Mouse (Mus musculus) bone marrow, adult 2 months (tissue): ENCODE measurements around the gene Rai14. TPM values are rescaled to one million over a fixed set of nuclear protein-coding genes. Genes with fewer than 3 reads are reported as not detected.
A peak's percentile ranks its signal among the peaks of the same experiment; 100 is the strongest.

Experiments
- H3K27ac ChIP-seq: fragments of 200-500 bp; 2 replicates; pipeline ENCODE4 v1.5.1; 2012; ENCODE audit warnings: low read depth, mild to moderate bottlenecking, control low read depth, inconsistent platforms, low read length; ENCODE audit not compliant: control insufficient read depth, poor library complexity, insufficient read depth
- H3K4me1 ChIP-seq: fragments of 200-500 bp; 2 replicates; pipeline ENCODE4 v1.6.1; 2011; ENCODE audit warnings: low read length; ENCODE audit not compliant: control insufficient read depth, insufficient read depth
- H3K4me3 ChIP-seq: fragments of 200-500 bp; replicated peaks from 2 replicates; pipeline ENCODE3; 2011; ENCODE audit warnings: mild to moderate bottlenecking, low read depth, low read length, control low read depth; ENCODE audit not compliant: control insufficient read depth
- CTCF ChIP-seq: fragments of 200-500 bp; IDR thresholded peaks from 2 replicates; pipeline ENCODE4 v1.5.1; 2011; ENCODE audit warnings: low read length, control low read depth; ENCODE audit not compliant: control insufficient read depth, insufficient read depth
- POLR2A ChIP-seq: fragments of 200-500 bp; IDR thresholded peaks from 2 replicates; pipeline ENCODE4 v1.6.1; 2011; ENCODE audit warnings: low read depth, mild to moderate bottlenecking, control low read depth, low read length, borderline replicate concordance; ENCODE audit not compliant: control insufficient read depth
- WGBS: fragments of 180-500 bp; shearing (Covaris S2); methylation state at CpG from one replicate; pipeline ENCODE4 v1.1.7; 2018; 5-methylcytosine and 5-hydroxymethylcytosine counted together
- polyA plus RNA-seq: library from polyadenylated mRNA; stranded (reverse); fragments of >200 nt; gene quantifications from 2 replicates; pipeline ENCODE4 v1.2.4, GENCODE M21; 2011; ENCODE audit warnings: low replicate concordance; ENCODE audit not compliant: missing spikeins, insufficient read depth, insufficient read length

Rai14 gene
- polyA plus RNA-seq, 1 experiment: 11.1 TPM

DNA sequence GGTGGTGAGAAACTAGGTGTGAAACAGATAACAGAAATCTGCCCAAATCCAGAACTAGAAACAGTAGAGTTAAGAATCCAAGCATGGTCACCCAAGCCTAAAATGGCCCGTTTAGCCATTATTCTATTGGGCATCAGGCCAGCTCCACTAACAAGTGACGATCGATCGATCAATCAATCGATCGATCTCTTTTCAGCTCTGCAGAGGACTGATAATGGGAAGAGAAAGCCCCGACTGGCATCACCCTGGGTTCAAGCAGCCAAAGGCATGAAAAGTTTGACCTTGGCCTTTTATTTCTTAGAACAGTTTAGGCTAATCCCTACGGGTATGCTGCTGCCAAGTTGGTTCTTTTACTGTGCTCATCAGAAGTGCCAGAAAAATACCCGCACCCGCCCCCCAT is 4.3 kb upstream of the Rai14 start:
- TF ChIP-seq POLR2A: no peak
- no peak for TF ChIP-seq CTCF
- no peaks in the 10 kb centered on the region for H3K4me1 ChIP-seq
- 86% methylated on average over 10 of the region's 10 CpGs for WGBS
- H3K4me3 ChIP-seq: no peak overlapping the region
- no peak overlapping the region for H3K27ac ChIP-seq

- TF ChIP-seq CTCF: no peak
- no peak for TF ChIP-seq POLR2A
- 97% methylated on average over 1 of the region's 1 CpGs for WGBS
- Histone ChIP-seq H3K27ac (no peak overlapping the region), H3K4me1 (no peaks in the 10 kb centered on the region), H3K4me3 (no peak overlapping the region)
Measured at GRCm38 (mm10) chr15:10717284-10717683, 2.9 kb upstream of the Rai14 start.

DNA sequence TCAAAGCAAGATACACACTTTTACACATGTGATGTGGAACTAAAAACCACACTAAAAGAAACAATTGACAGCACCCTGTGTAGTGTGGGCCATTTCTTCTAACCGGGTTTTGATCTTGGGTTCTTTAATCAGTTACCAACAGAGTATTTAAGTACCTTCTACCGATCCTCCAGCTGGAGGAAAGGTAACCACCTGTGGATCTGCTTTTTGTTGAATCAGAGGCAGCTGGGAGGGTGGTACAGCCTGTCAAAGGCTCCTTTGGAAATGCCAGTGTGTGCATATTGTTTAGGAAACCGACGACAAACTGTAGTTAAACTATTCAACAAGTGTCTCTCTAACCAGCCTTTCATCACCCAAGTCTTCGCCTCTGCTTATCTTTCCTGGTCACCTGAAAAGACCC is 1.5 kb upstream of the Rai14 start:
- 82% methylated on average over 5 of the region's 5 CpGs for WGBS
- no peak overlapping the region for H3K4me3 ChIP-seq
- no peak for TF ChIP-seq POLR2A
- no peak for TF ChIP-seq CTCF
- H3K4me1 ChIP-seq: no peaks in the 10 kb centered on the region
- H3K27ac ChIP-seq: no peak overlapping the region

DNA sequence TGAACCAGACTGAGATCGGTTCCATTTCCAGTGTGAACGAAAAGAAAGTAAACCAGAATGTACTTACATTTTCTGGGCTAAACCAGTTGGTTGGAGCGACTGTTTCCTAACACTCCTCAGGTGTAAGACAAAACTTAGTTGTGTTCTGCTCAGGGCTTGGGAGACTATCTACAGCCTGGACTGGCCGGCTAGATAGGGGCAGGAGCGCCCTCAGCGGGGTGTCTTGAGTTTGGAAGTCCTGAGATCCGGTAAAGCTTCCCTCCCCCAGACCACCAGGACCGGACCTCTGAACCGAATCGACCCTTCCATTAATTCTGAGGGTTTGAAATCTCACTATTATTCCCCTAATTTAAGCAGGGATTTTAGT is 698 bp upstream of the Rai14 start:
- 5% methylated on average over 10 of the region's 10 CpGs for WGBS
- Histone ChIP-seq H3K27ac (no peak overlapping the region), H3K4me3 (no peak overlapping the region), H3K4me1 (no peaks in the 10 kb centered on the region)
- TF ChIP-seq CTCF (no peak), POLR2A (no peak)

GRCm38 (mm10) chr15:10713626-10714316 is 653 bp downstream of the Rai14 start:
- Histone ChIP-seq H3K4me3 (peak overlapping the region; percentile 63), H3K4me1 (no peaks in the 10 kb centered on the region), H3K27ac (0 out of 2 replicates have a peak overlapping the region, but pooled peaks have one; percentile 41)
- TF ChIP-seq POLR2A (no peak), CTCF (no peak)
- WGBS: 2% methylated on average over 35 of the region's 35 CpGs

DNA sequence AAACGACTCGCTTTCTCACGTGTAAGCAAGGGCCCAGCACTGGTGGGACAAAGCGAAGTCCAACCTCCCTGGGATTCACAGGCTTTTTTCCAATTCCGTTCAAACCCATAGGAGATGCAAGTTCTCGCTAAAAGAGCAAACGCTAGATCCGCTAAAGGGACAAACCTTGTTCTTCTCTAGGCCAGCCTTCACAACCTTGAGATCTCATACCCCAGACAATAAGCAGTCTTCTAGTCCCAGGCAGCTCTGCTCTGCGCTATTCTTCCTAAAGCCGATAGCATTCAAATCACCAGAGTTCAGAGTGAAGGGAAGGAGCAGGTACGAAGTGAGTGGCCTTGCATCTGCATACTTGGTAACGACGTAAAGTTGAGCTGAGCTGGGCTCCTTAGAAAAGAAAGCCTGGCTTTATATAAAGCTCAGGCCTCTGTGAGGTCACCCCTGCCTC is 1.2 kb downstream of the Rai14 start:
- no peak for TF ChIP-seq CTCF
- TF ChIP-seq POLR2A: no peak
- no peak overlapping the region for H3K27ac ChIP-seq
- no peak overlapping the region for H3K4me3 ChIP-seq
- WGBS: 68% methylated on average over 13 of the region's 13 CpGs
- no peaks in the 10 kb centered on the region for H3K4me1 ChIP-seq

GRCm38 (mm10) chr15:10712288-10712687 is 2.1 kb downstream of the Rai14 start:
- TF ChIP-seq CTCF: no peak
- no peak for TF ChIP-seq POLR2A
- Histone ChIP-seq H3K4me1 (no peaks in the 10 kb centered on the region), H3K27ac (no peak overlapping the region), H3K4me3 (no peak overlapping the region)
- WGBS: 81% methylated on average over 3 of the region's 3 CpGs

- H3K27ac ChIP-seq: no peak overlapping the region
- no peak overlapping the region for H3K4me3 ChIP-seq
- 68% methylated on average over 6 of the region's 6 CpGs for WGBS
- TF ChIP-seq POLR2A: no peak
- no peak for TF ChIP-seq CTCF
- H3K4me1 ChIP-seq: no peaks in the 10 kb centered on the region; the same call in 1 of the 2 replicates
Measured at GRCm38 (mm10) chr15:10711231-10711630, 3.2 kb downstream of the Rai14 start.

GRCm38 (mm10) chr15:10708591-10709272 is 5.7 kb downstream of the Rai14 start:
- TF ChIP-seq POLR2A (no peak), CTCF (peak; percentile 24; the same call in 1 of the 2 replicates)
- Histone ChIP-seq H3K4me3 (no peak overlapping the region), H3K27ac (no peak overlapping the region), H3K4me1 (no peaks in the 10 kb centered on the region; the same call in 1 of the 2 replicates)
- WGBS: 82% methylated on average over 10 of the region's 10 CpGs
